Mouse (Mus musculus) midbrain, postnatal 0 days (tissue): Measurements from ENCODE around the gene Pink1. TPM values are rescaled to one million over a fixed set of nuclear protein-coding genes. Genes with fewer than 3 reads are reported as not detected.

ENCODE experiments used
- ATAC-seq: fragments of 200-750 bp; cut with Nextera tagmentation; 2 replicates; pipeline ENCODE4 v1.8.0; 2017; ENCODE audit warnings: moderate number of reproducible peaks, mild to moderate bottlenecking, moderate TSS enrichment, moderate library complexity; ENCODE audit not compliant: low FRiP score
- DNase-seq: peaks from one replicate; pipeline ENCODE4 v3.0.0-alpha.2; 2015; ENCODE audit warnings: low spot score
- H3K27ac ChIP-seq: fragments of 300-500 bp; sonication (generic); 2 replicates; pipeline ENCODE4 v1.5.1; 2014; ENCODE audit warnings: low read depth, mild to moderate bottlenecking, low read length, mixed read lengths
- H3K27me3 ChIP-seq: fragments of 300-500 bp; sonication (generic); 2 replicates; pipeline ENCODE4 v1.6.1; 2014; ENCODE audit warnings: low read length, control low read depth, mixed read lengths; ENCODE audit not compliant: insufficient read depth
- H3K36me3 ChIP-seq: fragments of 300-500 bp; sonication (generic); 2 replicates; pipeline ENCODE4 v1.6.1; 2014; ENCODE audit warnings: low read length, control low read depth, mixed read lengths; ENCODE audit not compliant: insufficient read depth
- H3K4me1 ChIP-seq: fragments of 300-500 bp; sonication (generic); 2 replicates; pipeline ENCODE4 v1.6.1; 2014; ENCODE audit warnings: mild to moderate bottlenecking, control low read depth, antibody characterized with exemption, low read length, mixed read lengths; ENCODE audit not compliant: insufficient read depth
- H3K4me2 ChIP-seq: fragments of 300-500 bp; sonication (generic); 2 replicates; pipeline ENCODE4 v1.6.1; 2014; ENCODE audit warnings: low read depth, mild to moderate bottlenecking, low read length, mixed read lengths; ENCODE audit not compliant: poor library complexity, severe bottlenecking
- H3K4me3 ChIP-seq: fragments of 300-500 bp; sonication (generic); 2 replicates; pipeline ENCODE4 v1.5.1; 2014; ENCODE audit warnings: low read depth, mild to moderate bottlenecking, low read length, moderate library complexity
- H3K9ac ChIP-seq: fragments of 300-500 bp; sonication (generic); replicated peaks from 2 replicates; pipeline ENCODE4 v1.6.1; 2014; ENCODE audit warnings: mild to moderate bottlenecking, low read length, moderate library complexity, mixed read lengths; ENCODE audit not compliant: poor library complexity, severe bottlenecking
- H3K9me3 ChIP-seq: fragments of 300-500 bp; sonication (generic); 2 replicates; pipeline ENCODE4 v1.6.1; 2016; ENCODE audit warnings: low read length, control low read depth
- CTCF ChIP-seq: IDR thresholded peaks from 2 replicates; pipeline ENCODE4 v1.5.1; 2016; ENCODE audit warnings: antibody characterized with exemption, mild to moderate bottlenecking
- WGBS: fragments of 180-500 bp; shearing (Covaris S2); extraction: QIAGEN DNeasy Blood & Tissue Kit; methylation state at CpG from one replicate; pipeline ENCODE4 v1.1.7; 2014; 5-methylcytosine and 5-hydroxymethylcytosine counted together
- polyA plus RNA-seq: library from polyadenylated mRNA; unstranded; fragments of >200 nt; fragmentation: Nextera tagmentation; extraction: Ambion mirVana; gene quantifications from 2 replicates; pipeline ENCODE4 v1.2.1, GENCODE M21; 2015
- total RNA-seq: library from RNA; depleted of rRNA; stranded (reverse); fragments of >200 nt; gene quantifications from 2 replicates; pipeline ENCODE4 v1.2.3, GENCODE M21; 2014

Gene Pink1
- total and polyA plus RNA-seq, 2 experiments from 2014 or later = 150 to 261 TPM

- 96% methylated on average over 19 of the region's 19 CpGs for WGBS
- TF ChIP-seq CTCF = no peak
- Histone ChIP-seq H3K4me2 (no peak overlapping the region), H3K9ac (no peak overlapping the region), H3K9me3 (no peaks in the 10 kb centered on the region), H3K27me3 (no peaks in the 10 kb centered on the region), H3K27ac (no peak overlapping the region), H3K36me3 (peaks cover 57% of the 10 kb centered on the region), H3K4me3 (no peak overlapping the region), H3K4me1 (peaks cover 5% of the 10 kb centered on the region)
- no peak for ATAC-seq
- DNase-seq = no peak
Observed at GRCm38 (mm10) chr4:138310311-138310910, 15.7 kb downstream of the Pink1 start.

GRCm38 (mm10) chr4:138307739-138308138 is 18.4 kb downstream of the Pink1 start:
- no peak overlapping the region for H3K27ac ChIP-seq
- H3K4me1 ChIP-seq = peaks cover 11% of the 10 kb centered on the region
- no peaks in the 10 kb centered on the region for H3K27me3 ChIP-seq
- TF ChIP-seq CTCF = no peak
- DNase-seq (no peak), ATAC-seq (no peak)
- H3K9ac ChIP-seq = no peak overlapping the region
- no peak overlapping the region for H3K4me2 ChIP-seq
- H3K9me3 ChIP-seq = no peaks in the 10 kb centered on the region
- H3K36me3 ChIP-seq = peaks cover 37% of the 10 kb centered on the region
- 95% methylated on average over 12 of the region's 12 CpGs for WGBS
- H3K4me3 ChIP-seq = no peak overlapping the region

DNA sequence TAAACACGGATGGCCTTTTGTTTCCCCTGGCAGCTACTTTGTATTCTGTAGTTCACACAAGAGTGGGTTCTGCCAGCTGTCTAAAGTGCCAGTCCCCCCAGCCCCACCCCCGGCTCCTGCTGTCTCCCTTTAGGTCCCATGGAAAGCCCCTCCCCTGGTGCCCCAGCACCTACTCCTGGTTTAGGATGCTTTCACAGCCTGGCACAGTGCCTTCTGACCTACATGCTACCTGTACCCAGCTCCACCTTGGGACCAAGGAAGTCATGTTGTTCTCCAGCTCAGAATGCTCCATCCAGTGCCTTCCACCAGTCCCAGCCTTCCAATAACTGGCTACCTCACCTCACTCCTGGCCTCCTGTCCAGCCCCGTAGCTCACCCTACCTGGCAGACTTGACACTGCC is 19.1 kb downstream of the Pink1 start:
- Histone ChIP-seq H3K27ac (no peak overlapping the region), H3K9ac (no peak overlapping the region), H3K36me3 (peaks cover 33% of the 10 kb centered on the region), H3K27me3 (no peaks in the 10 kb centered on the region), H3K9me3 (no peaks in the 10 kb centered on the region), H3K4me3 (no peak overlapping the region), H3K4me2 (no peak overlapping the region), H3K4me1 (peaks cover 11% of the 10 kb centered on the region)
- ATAC-seq = no peak
- WGBS = 78% methylated on average over 3 of the region's 3 CpGs
- no peak for DNase-seq
- no peak for TF ChIP-seq CTCF

DNA sequence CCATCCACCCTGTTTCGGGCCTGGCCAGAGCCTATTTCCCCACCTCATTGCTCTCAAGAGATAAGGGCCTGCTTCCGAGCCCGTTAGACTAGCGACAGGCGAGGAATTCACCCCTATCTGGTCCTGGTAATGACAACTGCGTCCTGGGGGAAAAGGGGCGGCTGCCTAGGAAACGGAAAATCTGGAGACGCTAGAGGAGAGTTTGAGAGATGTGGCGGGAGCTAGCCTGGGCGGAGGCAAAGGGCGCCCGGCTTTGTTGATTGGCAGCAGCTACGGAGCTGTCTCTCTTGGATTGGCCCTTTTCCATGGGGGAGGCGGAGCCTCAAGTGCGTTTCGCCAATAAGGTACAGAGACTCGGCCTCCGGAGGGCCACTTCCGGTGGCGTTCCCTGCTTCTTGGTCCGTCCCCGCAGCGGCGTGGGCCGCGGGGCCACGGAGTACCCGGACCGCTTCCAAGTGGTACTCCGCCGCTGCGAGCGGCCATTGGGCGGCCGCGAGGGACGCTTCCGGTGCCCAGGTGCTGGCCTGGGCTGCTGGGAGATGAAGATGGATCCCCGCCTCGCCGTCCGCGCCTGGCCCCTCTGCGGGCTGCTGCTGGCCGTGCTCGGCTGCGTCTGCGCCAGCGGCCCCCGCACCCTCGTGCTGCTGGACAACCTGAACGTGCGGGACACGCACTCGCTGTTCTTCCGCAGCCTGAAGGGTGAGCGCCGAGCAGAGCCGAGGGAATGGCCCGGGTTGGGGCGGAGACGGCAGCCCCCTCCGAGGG is 21.6 kb downstream of the Pink1 start, which contains the start of gene Ddost:
Gene Ddost (plus strand): TSS at position 391 of the 765 bp plus-strand sequence.
- Histone ChIP-seq H3K36me3 (peaks cover 16% of the 10 kb centered on the region), H3K4me1 (peaks cover 11% of the 10 kb centered on the region), H3K9ac (peak within 1 kb of the TSS; percentile 91), H3K9me3 (no peaks in the 10 kb centered on the region), H3K4me3 (peak within 1 kb of the TSS; percentile 98), H3K27ac (peak within 1 kb of the TSS; percentile 72), H3K4me2 (peak within 1 kb of the TSS; percentile 87), H3K27me3 (no peaks in the 10 kb centered on the region)
- DNase-seq (peak; percentile 100), ATAC-seq (peak; percentile 96)
- WGBS = under 1% methylated on average over 59 of the region's 64 CpGs
- TF ChIP-seq CTCF = no peak

DNA sequence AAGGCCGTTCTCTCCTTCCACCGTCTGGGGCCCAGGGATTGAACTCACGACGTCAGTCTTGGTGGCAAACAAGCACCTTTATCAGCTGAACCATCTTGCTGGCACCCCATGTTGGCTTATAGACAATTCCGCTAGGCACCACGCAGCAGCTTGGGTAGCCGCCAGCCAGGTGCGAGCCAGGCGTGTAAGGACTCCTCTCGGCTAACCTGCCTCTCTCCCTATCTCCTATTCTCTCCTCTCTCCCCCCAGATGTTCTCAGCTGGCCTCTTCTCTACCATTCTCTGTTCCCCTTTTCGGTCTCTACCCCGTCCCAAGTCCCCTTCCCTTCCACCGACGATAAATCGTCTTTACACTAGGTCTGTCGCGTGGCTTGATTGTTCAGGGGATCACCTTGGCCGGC is 22.4 kb downstream of the Pink1 start:
- Histone ChIP-seq H3K4me3 (peak overlapping the region; percentile 98), H3K4me1 (peaks cover 11% of the 10 kb centered on the region), H3K36me3 (peaks cover 14% of the 10 kb centered on the region; the same call in 1 of the 2 replicates), H3K27me3 (no peaks in the 10 kb centered on the region), H3K27ac (peak overlapping the region; percentile 40; the same call in 1 of the 2 replicates), H3K9me3 (no peaks in the 10 kb centered on the region), H3K4me2 (peak overlapping the region; percentile 87), H3K9ac (peak overlapping the region; percentile 48)
- WGBS = 10% methylated on average over 18 of the region's 18 CpGs
- DNase-seq = no peak
- ATAC-seq = no peak
- no peak for TF ChIP-seq CTCF

DNA sequence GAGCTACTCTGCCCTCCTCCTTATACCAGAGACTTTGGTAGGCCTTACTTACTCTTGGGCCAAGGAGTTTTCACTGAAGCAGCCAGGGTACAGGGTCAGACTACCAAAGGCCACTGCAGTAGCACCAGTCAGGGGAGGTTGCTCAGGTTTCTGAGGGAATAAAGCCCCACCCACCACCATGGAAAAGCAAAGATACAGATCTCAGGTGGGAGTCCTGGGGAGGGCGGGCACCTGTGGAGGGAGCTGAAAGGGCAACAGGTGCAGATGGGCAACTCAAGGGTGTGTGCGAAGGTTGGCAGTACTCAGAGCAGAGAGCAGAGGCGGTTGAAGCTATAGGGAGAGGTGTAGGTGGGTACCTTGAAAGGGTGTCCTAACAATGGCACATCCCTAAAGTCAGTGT is 23.1 kb downstream of the Pink1 start:
- no peaks in the 10 kb centered on the region for H3K9me3 ChIP-seq
- no peak overlapping the region for H3K9ac ChIP-seq
- H3K27ac ChIP-seq = no peak overlapping the region
- TF ChIP-seq CTCF = no peak
- WGBS = 93% methylated on average over 3 of the region's 3 CpGs
- H3K36me3 ChIP-seq = peaks cover 8% of the 10 kb centered on the region; the same call in 1 of the 2 replicates
- H3K4me3 ChIP-seq = no peak overlapping the region
- no peak for DNase-seq
- H3K27me3 ChIP-seq = no peaks in the 10 kb centered on the region
- peaks cover 11% of the 10 kb centered on the region for H3K4me1 ChIP-seq
- ATAC-seq = no peak
- no peak overlapping the region for H3K4me2 ChIP-seq
